Mouse (Mus musculus) naive thymus-derived CD4-positive, alpha-beta T cell, adult 2 months (primary cell): Measurements from ENCODE around the gene Olfr506.
"Not testable (repeated sequence)": the region's sequence is repeated elsewhere in the genome, so short reads cannot be mapped to it uniquely, and the experiment has no call there.

Source experiments
- DNase-seq: peaks from one replicate; pipeline ENCODE4 v3.0.0-alpha.2; 2011; ENCODE audit warnings: low read depth

Gene Olfr506

DNA sequence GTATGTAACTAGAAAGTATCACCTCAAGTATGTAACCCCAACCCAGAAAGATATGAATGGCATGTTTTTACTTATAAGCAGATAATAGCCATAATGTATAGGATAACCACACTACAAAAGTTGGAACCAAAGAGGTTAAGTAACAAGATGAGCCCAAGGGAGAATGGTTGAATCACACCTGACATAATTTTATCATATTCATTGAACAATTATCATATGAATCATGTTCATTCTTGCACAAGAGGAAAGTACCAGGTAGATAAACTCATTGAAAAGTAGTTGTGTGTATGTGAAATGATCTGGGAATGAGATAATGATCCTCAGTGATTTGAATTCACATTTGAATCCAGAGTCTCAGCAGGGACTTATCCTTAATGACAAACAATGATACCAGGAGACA lies at the start of gene Olfr506:
TSS of gene Olfr506 (plus strand) at position 301 of the 400 bp plus-strand sequence.
- DNase-seq, result no peak

DNA sequence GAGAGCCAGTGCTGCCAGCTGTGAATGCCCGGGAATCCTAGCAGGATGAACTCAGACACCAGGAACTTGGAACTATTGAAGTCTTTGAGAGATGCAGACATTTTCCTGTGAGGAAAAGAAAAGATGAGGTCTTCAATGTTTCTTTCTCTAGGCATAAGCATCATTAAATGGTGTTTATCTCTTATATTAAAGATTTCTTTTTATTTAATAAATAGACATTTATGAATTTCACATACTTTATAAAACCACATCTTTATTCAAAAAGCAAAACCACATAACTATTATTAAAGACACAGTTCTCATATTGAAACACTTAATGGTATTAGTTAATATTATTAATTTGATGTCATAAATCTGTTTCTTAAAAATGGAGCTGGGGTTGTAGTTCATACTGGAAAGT lies 44.9 kb upstream of the Olfr506 start, which contains the start of gene Olfr504:
TSS of gene Olfr504 (minus strand) at position 101 of the 400 bp plus-strand sequence.
- DNase-seq, result no peak

DNA sequence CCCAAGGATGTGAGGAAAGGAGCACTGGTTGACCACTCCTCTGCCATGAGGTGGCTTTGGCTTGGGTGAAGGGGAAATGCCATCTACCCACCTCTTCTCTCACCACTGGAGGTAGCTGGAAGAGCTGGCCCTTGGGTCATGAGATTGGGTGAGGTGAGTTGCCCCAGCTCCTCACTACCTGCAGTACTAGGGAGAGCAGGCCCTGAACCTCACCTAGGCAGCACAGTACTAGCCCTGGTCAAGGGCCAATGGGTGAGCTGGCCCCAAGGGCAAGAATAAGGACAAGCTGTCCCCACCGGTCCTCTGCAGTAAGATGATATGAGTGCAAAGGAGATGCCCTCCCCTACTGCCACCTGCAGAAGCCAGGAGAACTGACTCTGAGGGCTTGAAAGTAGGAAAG lies 20.8 kb upstream of the Olfr506 start:
- DNase-seq, result no peak

DNA sequence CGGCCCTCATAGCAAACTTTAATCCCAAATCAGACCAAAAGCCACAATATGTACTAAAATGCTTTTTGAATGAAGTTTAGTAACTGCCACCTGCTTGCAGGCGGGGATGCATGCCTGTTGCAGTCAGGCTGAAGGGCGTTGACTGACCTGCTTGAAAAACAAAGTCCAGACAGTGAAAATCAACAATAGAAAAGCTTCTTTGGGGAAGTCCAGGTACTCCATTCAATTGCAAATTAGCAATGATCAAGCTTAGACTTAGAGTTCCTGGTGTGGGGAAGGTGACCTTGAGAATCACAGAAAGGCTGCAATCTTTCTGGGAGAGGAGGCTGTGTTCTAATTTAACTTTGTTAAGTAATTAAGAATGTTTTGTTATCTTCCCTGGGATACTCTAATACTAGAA lies 8.7 kb upstream of the Olfr506 start:
- DNase-seq, result not testable (repeated sequence)

- no peak for DNase-seq
These were observed 3.5 kb downstream of the Olfr506 start for GRCm38 (mm10) chr7:108614110-108614509.

DNA sequence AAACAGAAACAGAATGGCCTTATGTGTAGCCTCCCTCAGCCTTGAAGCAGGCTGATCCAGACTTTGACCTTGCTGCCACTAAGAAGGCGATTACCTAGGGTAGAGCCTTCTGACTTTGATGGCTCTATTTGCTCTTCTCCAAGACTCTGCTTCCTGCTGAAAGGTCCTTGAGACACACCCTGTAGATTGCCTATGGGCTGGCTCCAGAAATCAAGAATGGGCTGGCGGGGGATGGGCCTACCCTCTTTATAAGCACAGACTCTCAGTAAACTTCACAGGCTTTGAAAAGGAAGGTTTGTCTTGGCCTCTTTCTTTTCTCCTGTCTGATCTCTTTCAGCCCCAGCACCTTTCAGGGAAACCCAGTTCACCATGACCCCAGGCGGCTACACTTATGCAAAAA lies 6.2 kb downstream of the Olfr506 start:
- DNase-seq, result not testable (repeated sequence)

- no peak for DNase-seq
These were observed 10.9 kb downstream of the Olfr506 start, which contains the start of gene Olfr507 for GRCm38 (mm10) chr7:108621514-108621913. TSS of gene Olfr507 (plus strand) at chr7:108621814.

DNA sequence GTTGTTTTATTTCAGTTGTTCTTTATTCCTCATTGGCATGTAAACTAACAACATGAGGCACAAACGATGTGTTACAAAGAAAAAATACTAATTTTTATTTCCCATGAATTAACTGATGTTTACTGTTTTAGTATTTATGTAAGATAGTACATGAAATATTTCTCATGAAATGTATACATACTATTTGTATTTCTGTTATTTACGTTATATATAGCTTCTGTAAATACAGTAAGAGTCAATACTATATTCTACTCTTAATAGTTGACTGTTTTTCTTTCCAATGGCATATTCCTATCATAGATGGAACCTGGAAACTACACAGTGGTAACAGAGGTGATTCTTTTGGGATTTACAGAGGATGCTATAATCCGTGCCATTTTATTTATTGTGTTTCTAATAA lies 19.1 kb downstream of the Olfr506 start, which contains the start of gene Olfr508:
TSS of gene Olfr508 (plus strand) at position 301 of the 400 bp plus-strand sequence.
- DNase-seq, result no peak

- DNase-seq, result no peak
These were observed 41.2 kb downstream of the Olfr506 start, which contains the start of gene Olfr509 for GRCm38 (mm10) chr7:108651806-108652205. TSS of gene Olfr509 (minus strand) at chr7:108651906.

DNA sequence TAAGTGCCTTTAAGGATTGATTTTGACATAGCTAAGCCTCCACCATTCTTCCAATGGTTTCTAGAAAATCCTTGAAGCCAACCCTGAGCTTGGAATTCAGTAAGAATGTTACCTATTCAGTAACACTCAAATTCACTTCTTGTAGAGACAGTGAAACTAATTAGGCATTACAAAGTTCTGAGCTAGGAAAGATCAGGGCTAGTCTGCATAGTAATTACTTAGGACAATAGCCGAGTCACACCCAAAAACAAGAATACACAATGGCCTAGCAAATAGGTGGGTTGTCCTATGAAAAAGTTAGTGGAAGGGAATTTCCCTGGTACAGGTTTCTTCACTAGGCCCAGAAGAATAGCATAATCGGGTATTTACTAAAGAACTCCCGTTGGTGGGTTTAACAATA lies 51.8 kb downstream of the Olfr506 start:
- no peak for DNase-seq
